Mouse (Mus musculus) hindbrain, postnatal 0 days (tissue): ENCODE measurements around the gene Snn. TPM values are rescaled to one million over a fixed set of nuclear protein-coding genes. Genes with fewer than 3 reads are reported as not detected.

Source experiments
- ATAC-seq: fragments of 200-750 bp; cut with Nextera tagmentation; 2 replicates; pipeline ENCODE4 v1.8.0; 2017; ENCODE audit warnings: mild to moderate bottlenecking, moderate TSS enrichment, moderate library complexity
- DNase-seq: peaks from one replicate; pipeline ENCODE4 v3.0.0-alpha.2; 2015; ENCODE audit warnings: low spot score
- H3K27ac ChIP-seq: fragments of 300-500 bp; sonication (generic); 2 replicates; pipeline ENCODE4 v1.5.1; 2014; ENCODE audit warnings: mild to moderate bottlenecking
- H3K27me3 ChIP-seq: fragments of 300-500 bp; sonication (generic); 2 replicates; pipeline ENCODE4 v1.6.1; 2014; ENCODE audit warnings: low read length, mixed read lengths; ENCODE audit not compliant: insufficient read depth
- H3K36me3 ChIP-seq: fragments of 300-500 bp; sonication (generic); 2 replicates; pipeline ENCODE4 v1.6.1; 2014; ENCODE audit warnings: low read length, mixed read lengths; ENCODE audit not compliant: insufficient read depth
- H3K4me1 ChIP-seq: fragments of 300-500 bp; sonication (generic); 2 replicates; pipeline ENCODE4 v1.6.1; 2014; ENCODE audit warnings: antibody characterized with exemption, low read length, mixed read lengths; ENCODE audit not compliant: insufficient read depth
- H3K4me2 ChIP-seq: fragments of 300-500 bp; sonication (generic); 2 replicates; pipeline ENCODE4 v1.6.1; 2014; ENCODE audit warnings: low read depth, mild to moderate bottlenecking, low read length, moderate library complexity, mixed read lengths
- H3K4me3 ChIP-seq: fragments of 300-500 bp; sonication (generic); 2 replicates; pipeline ENCODE4 v1.5.1; 2014; ENCODE audit warnings: low read length
- H3K9ac ChIP-seq: fragments of 300-500 bp; sonication (generic); replicated peaks from 2 replicates; pipeline ENCODE4 v1.6.1; 2014; ENCODE audit warnings: mild to moderate bottlenecking, low read length, moderate library complexity, mixed read lengths
- H3K9me3 ChIP-seq: fragments of 300-500 bp; sonication (generic); 2 replicates; pipeline ENCODE4 v1.6.1; 2016; ENCODE audit warnings: low read length, mixed read lengths
- CTCF ChIP-seq: IDR thresholded peaks from 2 replicates; pipeline ENCODE4 v1.5.1; 2016; ENCODE audit warnings: antibody characterized with exemption, control low read depth, low read depth
- whole genome bisulfite sequencing: fragments of 180-500 bp; shearing (Covaris S2); extraction: QIAGEN DNeasy Blood & Tissue Kit; methylation state at CpG from one replicate; pipeline ENCODE4 v1.1.7; 2014; 5-methylcytosine and 5-hydroxymethylcytosine counted together
- polyA plus RNA-seq: library from polyadenylated mRNA; unstranded; fragments of >200 nt; fragmentation: Nextera tagmentation; extraction: Ambion mirVana; gene quantifications from 2 replicates; pipeline ENCODE4 v1.2.1, GENCODE M21; 2015
- total RNA-seq: library from RNA; depleted of rRNA; stranded (reverse); fragments of >200 nt; gene quantifications from 2 replicates; pipeline ENCODE4 v1.2.3, GENCODE M21; 2014

Gene Snn
- total and polyA plus RNA-seq, 2 experiments from 2014 or later: 123 to 241 TPM

- Histone ChIP-seq H3K27me3 (no peaks in the 10 kb centered on the region), H3K27ac (no peak overlapping the region), H3K4me1 (no peaks in the 10 kb centered on the region), H3K4me2 (no peak overlapping the region), H3K9ac (no peak overlapping the region), H3K36me3 (peaks cover 41% of the 10 kb centered on the region), H3K4me3 (no peak overlapping the region), H3K9me3 (no peaks in the 10 kb centered on the region)
- TF ChIP-seq CTCF: no peak
- no peak for ATAC-seq
- DNase-seq: no peak
- whole genome bisulfite sequencing: 78% methylated on average over 9 of the region's 9 CpGs
These were observed 17.0 kb downstream of the Snn start for GRCm38 (mm10) chr16:11077601-11078201.

GRCm38 (mm10) chr16:11078216-11078869 is 17.6 kb downstream of the Snn start:
- H3K27ac ChIP-seq: no peak overlapping the region
- no peak overlapping the region for H3K4me3 ChIP-seq
- 52% methylated on average over 3 of the region's 3 CpGs for WGBS
- no peaks in the 10 kb centered on the region for H3K4me1 ChIP-seq
- no peak overlapping the region for H3K4me2 ChIP-seq
- no peak for ATAC-seq
- H3K9me3 ChIP-seq: no peaks in the 10 kb centered on the region
- no peak for TF ChIP-seq CTCF
- no peaks in the 10 kb centered on the region for H3K27me3 ChIP-seq
- no peak overlapping the region for H3K9ac ChIP-seq
- no peak for DNase-seq
- peaks cover 47% of the 10 kb centered on the region for H3K36me3 ChIP-seq

- no peak for ATAC-seq
These were observed 23.4 kb downstream of the Snn start for GRCm38 (mm10) chr16:11084181-11084580.

GRCm38 (mm10) chr16:11086299-11086698 is 25.6 kb downstream of the Snn start:
- ATAC-seq (no peak), DNase-seq (no peak)
- H3K4me3 ChIP-seq: no peak overlapping the region
- no peak for TF ChIP-seq CTCF
- 87% methylated on average over 3 of the region's 3 CpGs for WGBS
- H3K9ac ChIP-seq: no peak overlapping the region
- no peaks in the 10 kb centered on the region for H3K9me3 ChIP-seq
- no peaks in the 10 kb centered on the region for H3K27me3 ChIP-seq
- H3K4me1 ChIP-seq: no peaks in the 10 kb centered on the region; the same call in 1 of the 2 replicates
- peaks cover 38% of the 10 kb centered on the region for H3K36me3 ChIP-seq
- 0 out of 2 replicates have a peak overlapping the region, but pooled peaks have one; percentile 4 for H3K27ac ChIP-seq
- no peak overlapping the region for H3K4me2 ChIP-seq

More at GRCm38 (mm10) chr16:11084181-11084580, 23.4 kb downstream of the Snn start:
- Histone ChIP-seq H3K9me3 (no peaks in the 10 kb centered on the region), H3K27ac (no peak overlapping the region), H3K4me1 (no peaks in the 10 kb centered on the region; the same call in 1 of the 2 replicates), H3K36me3 (peaks cover 39% of the 10 kb centered on the region), H3K27me3 (no peaks in the 10 kb centered on the region), H3K4me2 (no peak overlapping the region), H3K9ac (no peak overlapping the region), H3K4me3 (no peak overlapping the region)
- TF ChIP-seq CTCF: no peak
- 87% methylated on average over 8 of the region's 8 CpGs for WGBS
- no peak for DNase-seq

GRCm38 (mm10) chr16:11086856-11087588 is 26.3 kb downstream of the Snn start:
- 21% methylated on average over 5 of the region's 5 CpGs for WGBS
- peak; percentile 60 for TF ChIP-seq CTCF
- Histone ChIP-seq H3K27me3 (no peaks in the 10 kb centered on the region), H3K9me3 (no peaks in the 10 kb centered on the region), H3K36me3 (peaks cover 46% of the 10 kb centered on the region), H3K9ac (no peak overlapping the region), H3K4me2 (no peak overlapping the region), H3K27ac (peak overlapping the region; percentile 69), H3K4me1 (no peaks in the 10 kb centered on the region; the same call in 1 of the 2 replicates), H3K4me3 (no peak overlapping the region)
- DNase-seq (peak; percentile 84), ATAC-seq (peak; percentile 91)

GRCm38 (mm10) chr16:11090836-11091570 is 30.3 kb downstream of the Snn start:
- H3K27ac ChIP-seq: peak overlapping the region; percentile 64
- DNase-seq (no peak), ATAC-seq (no peak)
- no peaks in the 10 kb centered on the region for H3K9me3 ChIP-seq
- peaks cover 21% of the 10 kb centered on the region for H3K36me3 ChIP-seq
- H3K27me3 ChIP-seq: no peaks in the 10 kb centered on the region
- no peak overlapping the region for H3K4me3 ChIP-seq
- no peak overlapping the region for H3K9ac ChIP-seq
- TF ChIP-seq CTCF: no peak
- 68% methylated on average over 10 of the region's 10 CpGs for WGBS
- no peaks in the 10 kb centered on the region; the same call in 1 of the 2 replicates for H3K4me1 ChIP-seq
- H3K4me2 ChIP-seq: no peak overlapping the region
